Mouse (Mus musculus) neural tube, embryonic 12.5 days (tissue): Measurements from ENCODE around the gene Syt1. TPM values are rescaled to one million over a fixed set of nuclear protein-coding genes. Genes with fewer than 3 reads are reported as not detected.

Experiments
- ATAC-seq: fragments of 200-750 bp; cut with Nextera tagmentation; 2 replicates; pipeline ENCODE4 v1.8.0; 2017; ENCODE audit warnings: low read depth, mild to moderate bottlenecking, moderate TSS enrichment, moderate library complexity; ENCODE audit not compliant: low FRiP score
- H3K27ac ChIP-seq: fragments of 300-500 bp; sonication (generic); 2 replicates; pipeline ENCODE4 v1.5.1; 2016
- H3K27me3 ChIP-seq: fragments of 300-500 bp; sonication (generic); replicated peaks from 2 replicates; pipeline ENCODE4 v1.6.1; 2016; ENCODE audit warnings: mild to moderate bottlenecking
- H3K36me3 ChIP-seq: fragments of 300-500 bp; sonication (generic); 2 replicates; pipeline ENCODE4 v1.6.1; 2016; ENCODE audit warnings: mild to moderate bottlenecking
- H3K4me1 ChIP-seq: fragments of 300-500 bp; sonication (generic); 2 replicates; pipeline ENCODE4 v1.6.1; 2016
- H3K4me2 ChIP-seq: fragments of 300-500 bp; sonication (generic); replicated peaks from 2 replicates; pipeline ENCODE4 v1.6.1; 2016; ENCODE audit warnings: mild to moderate bottlenecking
- H3K4me3 ChIP-seq: fragments of 300-500 bp; sonication (generic); 2 replicates; pipeline ENCODE4 v1.5.1; 2016
- H3K9ac ChIP-seq: fragments of 300-500 bp; sonication (generic); 2 replicates; pipeline ENCODE4 v1.6.1; 2016; ENCODE audit warnings: mild to moderate bottlenecking
- H3K9me3 ChIP-seq: fragments of 300-500 bp; sonication (generic); 2 replicates; pipeline ENCODE4 v1.6.1; 2016; ENCODE audit warnings: mild to moderate bottlenecking
- WGBS: fragments of 180-500 bp; shearing (Covaris S2); methylation state at CpG from one replicate; pipeline ENCODE4 v1.1.7; 2016; 5-methylcytosine and 5-hydroxymethylcytosine counted together
- polyA plus RNA-seq: library from polyadenylated mRNA; unstranded; fragments of >200 nt; fragmentation: Nextera tagmentation; extraction: Ambion mirVana; gene quantifications from 2 replicates; pipeline ENCODE4 v1.2.1, GENCODE M21; 2016

Gene Syt1
- polyA plus RNA-seq, 1 experiment from 2014 or later: 45.0 TPM

- WGBS: 88% methylated on average over 3 of the region's 3 CpGs
- H3K36me3 ChIP-seq: no peaks in the 10 kb centered on the region
- no peak for ATAC-seq
- H3K9ac ChIP-seq: no peak overlapping the region
- H3K27ac ChIP-seq: no peak overlapping the region
- H3K4me1 ChIP-seq: no peaks in the 10 kb centered on the region
- H3K4me3 ChIP-seq: no peak overlapping the region
- H3K27me3 ChIP-seq: no peaks in the 10 kb centered on the region
- no peak overlapping the region for H3K4me2 ChIP-seq
- no peaks in the 10 kb centered on the region for H3K9me3 ChIP-seq
Measured at GRCm38 (mm10) chr10:108668944-108669343, 341.8 kb downstream of the Syt1 start.

DNA sequence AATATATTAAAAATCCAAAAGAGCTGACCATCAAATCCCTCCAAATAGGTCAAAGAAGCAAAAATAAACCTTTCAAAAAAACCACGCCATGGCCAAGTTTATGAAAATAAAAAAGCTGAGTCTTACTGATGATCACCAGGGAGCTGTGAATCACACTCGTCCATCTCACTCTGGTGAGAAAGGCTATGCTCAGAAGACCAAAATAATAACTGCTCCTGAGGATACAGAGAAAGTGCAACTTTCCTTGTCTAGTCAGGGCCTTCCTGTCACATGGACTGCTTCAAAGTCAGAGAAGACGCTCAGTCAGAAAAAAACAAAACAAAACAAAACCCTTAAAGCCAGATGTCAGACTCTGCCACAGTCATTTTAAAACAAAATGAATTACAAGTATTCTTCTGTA is 350.5 kb downstream of the Syt1 start:
- Histone ChIP-seq H3K4me1 (no peaks in the 10 kb centered on the region), H3K9me3 (no peaks in the 10 kb centered on the region), H3K27ac (no peak overlapping the region), H3K27me3 (no peaks in the 10 kb centered on the region), H3K4me3 (no peak overlapping the region), H3K4me2 (no peak overlapping the region), H3K9ac (no peak overlapping the region), H3K36me3 (no peaks in the 10 kb centered on the region)
- WGBS: 79% methylated on average over 3 of the region's 3 CpGs
- ATAC-seq: no peak

GRCm38 (mm10) chr10:108658300-108658699 is 352.5 kb downstream of the Syt1 start:
- no peak overlapping the region for H3K27ac ChIP-seq
- H3K4me2 ChIP-seq: no peak overlapping the region
- no peaks in the 10 kb centered on the region for H3K4me1 ChIP-seq
- H3K27me3 ChIP-seq: no peaks in the 10 kb centered on the region
- 89% methylated on average over 2 of the region's 2 CpGs for WGBS
- H3K9ac ChIP-seq: no peak overlapping the region
- H3K9me3 ChIP-seq: no peaks in the 10 kb centered on the region
- H3K4me3 ChIP-seq: no peak overlapping the region
- ATAC-seq: no peak
- H3K36me3 ChIP-seq: no peaks in the 10 kb centered on the region

- no peak overlapping the region for H3K27ac ChIP-seq
- no peaks in the 10 kb centered on the region for H3K36me3 ChIP-seq
- no peak overlapping the region for H3K4me3 ChIP-seq
- no peaks in the 10 kb centered on the region for H3K27me3 ChIP-seq
- H3K4me1 ChIP-seq: no peaks in the 10 kb centered on the region
- H3K4me2 ChIP-seq: no peak overlapping the region
- H3K9ac ChIP-seq: no peak overlapping the region
- no peaks in the 10 kb centered on the region for H3K9me3 ChIP-seq
- ATAC-seq: no peak
Measured at GRCm38 (mm10) chr10:108657669-108658068, 353.1 kb downstream of the Syt1 start.

DNA sequence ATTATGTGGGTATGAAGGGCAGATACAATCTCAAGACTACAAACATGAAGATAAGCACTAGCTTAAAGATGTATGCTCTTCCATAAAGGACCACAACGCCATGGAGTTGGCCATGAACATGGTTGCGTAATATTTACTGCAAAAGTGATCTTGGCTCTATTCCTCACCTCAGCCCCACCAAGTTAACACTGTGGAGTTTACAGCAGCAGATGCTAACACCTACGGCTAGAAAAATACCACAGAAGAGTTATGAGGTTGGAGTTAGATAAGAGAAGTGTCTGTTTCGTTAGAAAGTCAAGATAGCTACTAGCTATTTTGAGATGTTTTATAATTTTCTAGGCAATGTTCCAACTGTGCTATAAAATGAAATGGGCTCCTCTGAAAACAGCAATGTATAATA is 353.9 kb downstream of the Syt1 start:
- no peak for ATAC-seq
- 92% methylated on average over 4 of the region's 4 CpGs for WGBS
- Histone ChIP-seq H3K4me1 (no peaks in the 10 kb centered on the region), H3K9ac (no peak overlapping the region), H3K9me3 (no peaks in the 10 kb centered on the region), H3K27me3 (no peaks in the 10 kb centered on the region), H3K27ac (no peak overlapping the region), H3K4me2 (no peak overlapping the region), H3K36me3 (no peaks in the 10 kb centered on the region), H3K4me3 (no peak overlapping the region)

- Histone ChIP-seq H3K4me1 (no peaks in the 10 kb centered on the region), H3K4me3 (no peak overlapping the region), H3K4me2 (no peak overlapping the region), H3K36me3 (no peaks in the 10 kb centered on the region), H3K27ac (no peak overlapping the region), H3K27me3 (no peaks in the 10 kb centered on the region), H3K9ac (no peak overlapping the region), H3K9me3 (no peaks in the 10 kb centered on the region)
- ATAC-seq: no peak
- WGBS: 96% methylated on average over 11 of the region's 11 CpGs
Measured at GRCm38 (mm10) chr10:108655074-108655473, 355.7 kb downstream of the Syt1 start.

DNA sequence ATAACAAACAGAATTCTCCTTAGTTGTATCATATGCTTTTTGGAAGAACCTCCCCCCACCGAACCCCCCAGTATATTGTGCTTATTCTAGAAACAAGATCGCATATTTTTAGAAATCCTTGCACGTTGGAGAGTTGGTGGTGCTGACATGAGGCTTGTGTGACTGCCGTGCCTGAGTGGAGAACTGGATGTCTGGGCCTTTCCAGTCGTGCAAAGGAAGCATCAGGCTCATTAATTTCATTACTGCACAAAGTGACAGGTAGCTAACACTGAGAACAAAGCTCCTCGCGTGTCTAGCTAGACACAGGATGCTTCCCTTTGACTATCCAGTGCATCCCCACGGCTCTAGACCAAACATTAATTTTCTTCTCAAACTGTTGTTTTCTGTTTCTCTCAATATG is 358.0 kb downstream of the Syt1 start:
- Histone ChIP-seq H3K27ac (no peak overlapping the region), H3K9ac (no peak overlapping the region), H3K36me3 (no peaks in the 10 kb centered on the region), H3K4me2 (no peak overlapping the region), H3K9me3 (no peaks in the 10 kb centered on the region), H3K4me1 (no peaks in the 10 kb centered on the region), H3K27me3 (no peaks in the 10 kb centered on the region), H3K4me3 (no peak overlapping the region)
- WGBS: 60% methylated on average over 8 of the region's 8 CpGs
- ATAC-seq: no peak

DNA sequence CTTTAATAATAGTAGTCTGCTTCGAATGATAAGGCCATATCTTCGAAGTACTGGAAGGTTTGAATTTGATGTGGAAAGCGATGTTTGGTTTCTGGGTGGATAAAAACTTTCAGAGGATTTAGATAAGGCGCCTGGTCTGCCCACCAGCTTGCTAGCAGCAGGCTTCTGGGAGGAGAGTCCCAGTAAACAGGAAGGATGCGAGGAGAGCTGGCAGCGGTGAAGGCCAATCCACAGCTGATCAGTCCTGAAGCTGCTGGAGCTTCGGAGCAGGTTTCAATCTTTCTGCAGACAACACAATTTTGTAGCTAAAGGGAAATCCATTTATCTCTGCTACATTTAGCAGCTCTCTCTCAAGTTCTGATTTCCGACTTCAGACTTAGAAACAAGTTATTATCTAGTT is 358.7 kb downstream of the Syt1 start:
- Histone ChIP-seq H3K9me3 (no peaks in the 10 kb centered on the region), H3K36me3 (no peaks in the 10 kb centered on the region), H3K27me3 (no peaks in the 10 kb centered on the region), H3K9ac (no peak overlapping the region), H3K4me1 (no peaks in the 10 kb centered on the region), H3K27ac (no peak overlapping the region), H3K4me2 (no peak overlapping the region), H3K4me3 (no peak overlapping the region)
- ATAC-seq: no peak
- 84% methylated on average over 8 of the region's 8 CpGs for WGBS

GRCm38 (mm10) chr10:108649174-108649573 is 361.6 kb downstream of the Syt1 start:
- Histone ChIP-seq H3K27me3 (no peaks in the 10 kb centered on the region), H3K9me3 (no peaks in the 10 kb centered on the region), H3K36me3 (no peaks in the 10 kb centered on the region), H3K4me1 (no peaks in the 10 kb centered on the region), H3K4me2 (no peak overlapping the region), H3K4me3 (no peak overlapping the region), H3K9ac (no peak overlapping the region), H3K27ac (no peak overlapping the region)
- WGBS: 80% methylated on average over 7 of the region's 7 CpGs
- no peak for ATAC-seq

- Histone ChIP-seq H3K4me2 (no peak overlapping the region), H3K9me3 (no peaks in the 10 kb centered on the region), H3K27ac (no peak overlapping the region), H3K4me1 (no peaks in the 10 kb centered on the region), H3K27me3 (no peaks in the 10 kb centered on the region), H3K36me3 (no peaks in the 10 kb centered on the region), H3K9ac (no peak overlapping the region), H3K4me3 (no peak overlapping the region)
- WGBS: 57% methylated on average over 5 of the region's 5 CpGs
- no peak for ATAC-seq
Measured at GRCm38 (mm10) chr10:108643915-108644314, 366.9 kb downstream of the Syt1 start.

DNA sequence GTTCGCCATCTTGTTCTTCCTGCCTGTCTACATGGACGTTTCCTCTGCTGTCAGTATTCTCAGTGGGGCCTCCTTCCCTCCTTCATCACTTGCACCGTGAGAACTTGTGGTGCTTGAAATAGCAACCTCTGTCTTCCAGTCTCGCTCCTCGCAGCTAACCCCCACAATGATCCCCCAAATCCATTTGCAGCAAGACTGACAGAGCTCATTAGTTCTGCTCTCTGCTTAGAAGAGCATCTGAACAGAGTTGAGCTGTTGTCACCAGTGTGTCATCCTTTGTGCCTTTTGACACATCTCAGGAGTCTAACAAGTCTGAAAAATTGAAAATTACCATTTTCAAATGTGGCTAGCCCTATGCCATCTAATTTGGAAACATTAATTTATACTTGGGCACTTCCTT is 372.7 kb downstream of the Syt1 start:
- WGBS: 71% methylated on average over 5 of the region's 5 CpGs
- no peaks in the 10 kb centered on the region for H3K27me3 ChIP-seq
- no peaks in the 10 kb centered on the region for H3K36me3 ChIP-seq
- ATAC-seq: no peak
- no peak overlapping the region for H3K4me3 ChIP-seq
- no peaks in the 10 kb centered on the region for H3K9me3 ChIP-seq
- no peak overlapping the region for H3K9ac ChIP-seq
- H3K4me2 ChIP-seq: no peak overlapping the region
- no peaks in the 10 kb centered on the region for H3K4me1 ChIP-seq
- H3K27ac ChIP-seq: no peak overlapping the region

GRCm38 (mm10) chr10:108636086-108636485 is 374.7 kb downstream of the Syt1 start:
- H3K4me3 ChIP-seq: no peak overlapping the region
- H3K9me3 ChIP-seq: no peaks in the 10 kb centered on the region
- H3K9ac ChIP-seq: no peak overlapping the region
- H3K27me3 ChIP-seq: no peaks in the 10 kb centered on the region
- no peak overlapping the region for H3K4me2 ChIP-seq
- no peak; the same call in 1 of the 2 replicates for ATAC-seq
- no peaks in the 10 kb centered on the region; the same call in 1 of the 2 replicates for H3K36me3 ChIP-seq
- no peak overlapping the region for H3K27ac ChIP-seq
- 71% methylated on average over 7 of the region's 7 CpGs for WGBS
- no peaks in the 10 kb centered on the region for H3K4me1 ChIP-seq

- no peak for ATAC-seq
- no peaks in the 10 kb centered on the region for H3K9me3 ChIP-seq
- H3K27ac ChIP-seq: no peak overlapping the region
Measured at GRCm38 (mm10) chr10:108635616-108636015, 375.2 kb downstream of the Syt1 start.

More at GRCm38 (mm10) chr10:108635616-108636015, 375.2 kb downstream of the Syt1 start:
- H3K27me3 ChIP-seq: no peaks in the 10 kb centered on the region
- whole genome bisulfite sequencing: 86% methylated on average over 4 of the region's 4 CpGs
- no peak overlapping the region for H3K9ac ChIP-seq
- H3K4me1 ChIP-seq: no peaks in the 10 kb centered on the region
- no peak overlapping the region for H3K4me3 ChIP-seq
- H3K4me2 ChIP-seq: no peak overlapping the region
- H3K36me3 ChIP-seq: no peaks in the 10 kb centered on the region; the same call in 1 of the 2 replicates
